Mouse (Mus musculus) right cerebral cortex, postnatal 10 days (tissue): Measurements from ENCODE around the gene Arid3a.
A peak's percentile ranks its signal among the peaks of the same experiment; 100 is the strongest.

Experiments
- DNase-seq, 2 experiments: peaks; one replicate each; pipeline ENCODE4 v3.0.0; 2021; ENCODE audit warnings: low spot score in 2 of 2

The Arid3a gene

GRCm38 (mm10) chr10:79927324-79928029 lies 634 bp downstream of the Arid3a start:
- peak in 1 of 2 experiments; percentile 69 for DNase-seq

- no peak for DNase-seq
These were observed 1.3 kb downstream of the Arid3a start for GRCm38 (mm10) chr10:79928030-79928694.

DNA sequence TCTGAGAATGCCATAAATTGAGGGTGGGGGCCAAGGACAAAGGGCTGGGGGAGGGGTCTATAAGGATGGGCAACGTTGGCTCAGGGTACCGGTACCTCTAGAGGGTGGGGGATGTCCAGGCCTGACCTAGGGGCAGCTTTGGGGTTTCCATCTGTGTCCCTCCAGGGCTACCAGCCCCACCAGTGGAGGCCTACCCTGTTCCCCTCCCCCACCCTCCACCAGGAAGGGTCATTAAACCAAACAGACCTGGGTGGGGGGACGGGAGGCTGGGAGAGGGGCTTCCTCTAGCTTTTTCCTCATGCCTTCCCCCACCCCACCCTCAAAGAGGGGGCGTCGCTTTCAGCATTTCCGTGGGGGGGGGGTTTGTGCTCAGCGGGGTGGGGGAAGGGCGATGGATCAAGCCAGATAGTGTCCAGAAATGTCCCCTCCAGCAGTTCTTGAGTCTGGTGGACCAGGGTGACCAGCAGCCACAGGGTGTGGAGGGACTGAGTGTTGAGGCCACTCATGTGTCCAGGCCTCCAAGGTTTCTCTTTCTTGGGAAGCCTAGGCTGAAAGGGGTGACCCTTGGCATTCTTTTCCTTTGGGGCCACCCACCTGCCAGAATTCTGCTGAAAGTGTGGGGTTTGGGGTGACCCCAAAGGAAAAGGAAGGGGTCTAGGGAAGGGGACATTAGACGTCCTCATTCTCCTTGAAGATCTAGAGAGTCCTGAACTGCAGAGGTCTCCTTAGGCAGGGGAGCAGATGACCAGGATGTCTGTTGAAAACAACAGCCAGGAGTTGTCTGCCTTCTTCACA lies 2.3 kb downstream of the Arid3a start:
- DNase-seq = no peak

DNA sequence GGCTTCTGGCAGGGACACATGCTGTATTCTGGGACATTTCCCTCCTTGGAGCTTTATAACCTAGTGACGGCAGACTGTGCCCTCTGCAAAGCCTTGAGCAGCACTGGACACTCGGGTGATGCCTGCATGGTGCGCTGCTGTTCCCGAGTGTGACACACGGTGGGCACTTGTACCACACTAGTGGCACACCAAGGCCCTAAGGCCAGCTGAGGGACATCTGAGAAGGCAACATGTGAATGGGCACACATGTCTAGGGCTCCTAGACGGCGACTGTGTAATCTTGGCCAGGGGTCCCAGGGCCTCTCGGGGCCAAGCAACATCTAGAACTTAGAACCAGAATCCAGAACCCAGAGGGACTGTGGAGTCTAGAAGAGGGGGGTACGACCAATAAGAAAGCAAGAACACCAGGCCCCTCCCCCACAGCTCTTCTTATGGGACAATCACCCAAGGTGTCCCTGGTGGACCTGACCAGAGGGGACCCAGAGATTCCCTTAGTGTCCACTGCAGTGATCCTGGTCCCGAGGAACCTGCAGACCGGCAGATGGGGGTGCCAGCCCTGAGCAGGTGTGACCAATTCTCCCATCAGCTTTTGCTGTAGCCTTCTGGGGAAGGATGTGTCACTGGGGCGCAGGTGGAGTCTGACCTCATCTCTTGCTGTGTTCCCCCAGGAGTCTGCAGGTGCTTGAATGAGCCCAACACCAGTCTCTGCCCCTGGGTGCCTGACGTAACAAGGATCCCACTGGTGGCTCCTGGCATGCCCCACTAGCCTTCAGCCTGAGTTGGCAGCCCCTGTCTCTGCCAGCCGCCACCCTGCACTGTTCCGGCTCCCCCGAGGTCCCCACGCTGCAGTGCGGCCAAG lies 3.4 kb downstream of the Arid3a start:
- DNase-seq = no peak

- DNase-seq = no peak
These were observed 4.0 kb downstream of the Arid3a start for GRCm38 (mm10) chr10:79930826-79931186.

- no peak for DNase-seq
These were observed 5.0 kb downstream of the Arid3a start for GRCm38 (mm10) chr10:79931797-79932196.

- DNase-seq = peak; percentile 78 to 83
These were observed 5.9 kb downstream of the Arid3a start for GRCm38 (mm10) chr10:79932736-79933135.

- DNase-seq = no peak
These were observed 6.4 kb downstream of the Arid3a start for GRCm38 (mm10) chr10:79933145-79933679.

DNA sequence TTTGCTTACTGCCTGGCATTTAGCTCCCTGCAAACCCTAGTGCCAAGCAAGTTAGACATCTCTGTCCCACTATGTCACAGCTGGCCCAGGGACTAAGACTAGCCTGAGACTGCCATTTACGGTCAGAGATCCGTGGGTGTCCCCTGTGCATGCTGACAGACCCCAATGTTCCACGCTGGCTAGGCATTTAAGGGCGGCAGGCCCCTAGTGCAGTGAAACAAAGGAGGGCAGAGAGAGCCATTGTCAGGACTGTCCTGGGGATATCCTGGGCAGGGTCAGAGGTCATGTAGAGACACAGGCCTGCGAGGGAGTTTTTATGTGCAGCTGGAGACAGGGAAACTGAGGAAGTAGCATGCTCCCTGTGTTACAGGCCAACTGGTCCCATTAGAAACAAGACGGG lies 7.0 kb downstream of the Arid3a start:
- no peak for DNase-seq

DNA sequence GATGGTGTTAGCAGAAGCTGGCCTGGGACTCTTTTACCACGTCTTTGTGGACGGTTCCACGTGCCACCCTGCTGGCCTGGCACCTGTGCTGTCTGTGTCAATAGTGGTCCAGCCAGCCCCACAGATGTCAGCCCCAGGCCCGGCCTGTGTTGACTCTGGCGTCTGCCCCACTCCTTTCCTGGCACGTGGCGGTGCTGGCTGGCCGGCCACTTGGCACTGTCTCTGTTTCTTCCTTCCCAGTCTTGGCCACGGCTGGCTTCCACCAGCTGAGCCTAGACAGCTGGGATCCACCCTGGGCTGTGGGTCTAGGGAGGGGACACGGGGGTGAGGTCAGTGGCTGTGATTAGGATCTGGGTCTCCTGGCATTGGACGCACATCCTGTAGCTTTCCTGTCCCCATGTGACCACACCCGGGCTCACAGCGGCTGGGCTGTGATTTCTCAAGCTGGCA lies 7.5 kb downstream of the Arid3a start:
- DNase-seq = peak; percentile 87 to 90

DNA sequence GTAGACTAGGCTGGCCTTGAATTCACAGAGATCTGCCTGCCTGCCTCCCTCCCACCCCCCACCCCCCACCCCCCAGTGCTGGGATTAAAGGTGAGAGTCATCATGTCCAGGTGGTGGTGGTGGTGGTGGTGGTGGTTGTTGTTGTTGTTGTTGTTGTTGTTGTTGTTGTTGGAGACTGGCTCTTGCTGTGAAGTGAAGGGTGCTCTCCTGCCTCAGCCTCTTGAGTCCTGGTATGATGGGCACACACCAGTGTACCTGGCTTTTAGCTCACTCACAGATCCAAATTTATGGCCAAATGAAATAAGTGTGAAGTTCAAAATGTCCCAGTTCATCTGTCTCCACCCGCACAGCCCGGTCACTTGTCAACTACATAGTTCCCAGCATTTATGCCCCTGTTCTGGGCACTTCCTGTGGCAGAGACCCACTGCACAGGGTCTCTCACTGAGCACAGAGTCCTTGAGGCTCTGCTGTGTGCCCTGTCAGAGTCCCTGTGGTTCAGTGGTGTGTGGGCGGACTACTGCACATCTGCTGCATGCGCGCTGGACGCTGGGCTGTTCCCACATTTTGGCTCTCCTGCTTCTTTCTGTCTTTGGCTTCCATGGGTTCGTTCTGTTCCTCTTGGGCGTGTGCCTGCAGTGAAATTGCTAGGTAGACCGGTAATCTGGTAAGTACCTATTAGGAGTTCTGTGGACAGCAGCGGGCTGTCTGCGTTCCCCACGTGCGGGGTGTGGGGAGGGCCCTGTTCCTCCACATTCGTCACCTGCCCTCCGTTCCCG lies 8.1 kb downstream of the Arid3a start:
- peak in 1 of 2 experiments; percentile 42 for DNase-seq

DNA sequence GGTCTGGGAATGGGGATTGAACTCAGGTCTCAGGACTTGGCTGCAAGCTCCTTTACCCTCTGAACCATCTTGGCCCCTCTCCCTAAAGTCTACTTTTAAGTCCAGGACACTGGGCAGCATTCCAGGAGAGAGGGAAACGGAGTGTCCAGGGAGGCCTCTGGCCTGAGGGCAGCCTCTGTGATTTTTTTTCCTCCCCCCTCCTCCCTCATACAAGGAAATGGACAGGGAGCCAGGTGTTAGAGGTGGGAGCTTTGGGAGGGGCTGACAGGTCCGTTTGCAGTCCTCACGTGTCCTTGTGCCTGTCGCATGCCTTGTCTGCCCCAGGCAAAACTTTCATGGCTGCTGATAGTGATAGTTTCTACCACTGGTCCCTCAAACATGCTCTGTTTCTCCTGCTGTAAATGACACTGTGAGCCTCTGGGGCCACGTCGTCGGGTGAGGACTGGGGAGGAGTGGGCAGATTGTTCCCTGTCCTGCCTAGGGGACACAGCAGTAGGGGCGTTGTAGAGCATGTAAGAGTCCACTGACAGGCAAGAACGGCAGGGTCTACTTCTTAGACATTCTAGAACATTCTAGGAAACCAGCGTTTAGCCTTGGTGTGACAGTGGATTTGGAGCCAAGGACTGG lies 9.6 kb downstream of the Arid3a start:
- DNase-seq = no peak

DNA sequence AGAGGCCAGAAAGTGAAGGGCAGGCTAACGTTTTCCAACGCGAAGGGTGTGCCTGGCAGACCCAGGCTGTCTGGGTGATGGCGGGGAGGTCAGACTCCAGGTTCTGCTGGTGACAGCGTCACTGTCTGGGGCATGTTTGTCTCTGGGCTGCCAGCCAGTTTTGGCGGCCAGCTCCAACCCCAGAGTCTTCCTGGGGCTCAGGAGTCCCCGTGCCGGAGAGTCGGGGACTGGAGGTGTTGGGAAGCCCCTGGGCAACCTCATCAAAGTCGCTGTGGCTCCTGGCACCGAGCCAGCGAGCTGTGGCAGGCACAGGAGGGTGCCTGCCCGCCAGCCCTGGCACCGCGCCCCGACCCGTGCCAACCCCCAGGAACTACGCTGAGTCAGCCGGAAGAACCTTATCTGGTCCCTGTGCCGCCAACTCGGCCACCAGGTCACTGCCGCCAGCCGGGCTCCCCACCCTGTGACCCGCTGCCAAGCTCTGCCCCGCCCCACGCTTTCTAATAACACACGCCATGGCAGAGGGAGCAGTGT lies 10.1 kb downstream of the Arid3a start:
- DNase-seq = no peak

GRCm38 (mm10) chr10:79937775-79938526 lies 11.1 kb downstream of the Arid3a start:
- no peak for DNase-seq

- peak in 1 of 2 experiments; percentile 69 for DNase-seq
These were observed 13.9 kb downstream of the Arid3a start for GRCm38 (mm10) chr10:79940749-79941148.

DNA sequence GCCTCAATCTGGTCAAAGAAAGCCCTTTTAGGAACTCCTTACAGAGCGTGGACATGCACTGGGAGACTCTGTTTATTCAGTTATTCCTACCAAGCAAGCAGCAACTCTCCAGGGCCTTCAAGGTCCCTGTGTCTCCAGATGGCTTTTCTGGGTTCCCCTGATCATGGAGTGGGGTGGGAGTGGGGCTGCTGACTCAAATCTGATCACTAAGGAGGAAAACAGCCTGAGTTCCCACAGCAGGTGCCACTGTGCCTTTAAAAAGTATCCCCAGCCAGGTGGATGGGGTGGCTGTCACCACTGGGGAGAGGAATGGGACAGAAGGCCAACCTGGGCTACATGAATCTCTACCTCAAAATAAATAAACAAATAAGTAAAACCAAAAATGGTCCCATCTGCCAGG lies 16.1 kb downstream of the Arid3a start:
- DNase-seq = no peak

DNA sequence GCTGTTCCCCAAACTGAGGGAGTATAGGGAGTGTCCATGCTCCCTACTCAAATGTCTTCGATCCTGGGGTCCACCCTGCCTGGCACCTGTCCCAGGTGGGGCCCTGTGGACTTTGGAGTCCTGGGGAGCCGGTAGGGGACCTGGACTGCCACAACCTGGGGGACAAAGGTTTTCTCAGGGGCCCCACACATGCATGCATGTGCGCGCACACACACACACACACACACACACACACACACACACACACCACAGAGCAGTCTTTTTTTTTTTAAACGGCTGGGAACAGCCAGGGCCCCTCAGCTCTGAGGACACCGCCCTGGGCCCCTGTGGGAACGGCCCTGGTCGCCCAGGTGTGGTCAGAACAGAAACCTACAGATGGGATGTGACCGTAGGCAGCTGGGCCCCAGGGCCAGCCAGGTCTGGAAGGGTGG lies 16.6 kb downstream of the Arid3a start:
- no peak for DNase-seq

DNA sequence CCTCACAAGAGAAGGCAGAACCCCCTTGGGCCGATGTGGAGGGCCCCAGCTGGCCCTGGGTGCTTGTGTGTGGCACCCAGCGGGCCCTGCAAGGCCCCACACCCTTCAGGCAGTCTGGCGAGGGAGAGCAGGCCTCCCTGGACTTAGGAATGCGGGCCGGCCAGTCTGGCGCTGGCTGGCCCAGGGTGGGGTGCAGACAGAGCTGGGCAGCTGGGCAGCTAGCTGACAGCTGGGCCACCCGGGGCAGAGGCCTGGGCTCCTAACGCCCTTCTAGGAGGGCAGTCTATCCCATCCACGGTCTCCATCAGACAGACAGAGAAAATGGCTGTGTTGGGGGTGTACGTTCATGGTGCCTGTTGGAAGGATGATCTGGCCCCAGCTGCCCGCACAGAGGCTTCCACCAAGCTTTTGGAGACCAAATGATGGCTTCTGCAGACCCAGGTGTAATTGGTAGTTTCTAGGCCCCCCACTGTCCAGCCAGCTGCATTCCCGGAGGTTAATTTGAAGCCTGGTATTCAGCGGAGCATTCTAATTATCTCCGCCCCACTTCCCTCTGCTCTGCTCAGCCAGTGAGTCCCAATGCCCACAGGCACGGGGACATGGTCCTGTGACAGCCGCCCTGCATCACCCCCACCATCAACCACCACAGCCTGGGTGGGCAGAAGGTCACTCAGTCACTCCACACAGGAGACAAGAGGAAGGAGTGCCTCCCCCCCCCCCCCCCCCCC lies 18.8 kb downstream of the Arid3a start:
- DNase-seq = no peak
